Mouse (Mus musculus) midbrain, postnatal 0 days (tissue): ENCODE results near the gene Gm42906. TPM values are rescaled to one million over a fixed set of nuclear protein-coding genes. Genes with fewer than 3 reads are reported as not detected.

ENCODE experiments used
- ATAC-seq: fragments of 200-750 bp; cut with Nextera tagmentation; 2 replicates; pipeline ENCODE4 v1.8.0; 2017; ENCODE audit warnings: moderate number of reproducible peaks, mild to moderate bottlenecking, moderate TSS enrichment, moderate library complexity; ENCODE audit not compliant: low FRiP score
- DNase-seq: peaks from one replicate; pipeline ENCODE4 v3.0.0-alpha.2; 2015; ENCODE audit warnings: low spot score
- H3K27ac ChIP-seq: fragments of 300-500 bp; sonication (generic); 2 replicates; pipeline ENCODE4 v1.5.1; 2014; ENCODE audit warnings: low read depth, mild to moderate bottlenecking, low read length, mixed read lengths
- H3K27me3 ChIP-seq: fragments of 300-500 bp; sonication (generic); 2 replicates; pipeline ENCODE4 v1.6.1; 2014; ENCODE audit warnings: low read length, control low read depth, mixed read lengths; ENCODE audit not compliant: insufficient read depth
- H3K36me3 ChIP-seq: fragments of 300-500 bp; sonication (generic); 2 replicates; pipeline ENCODE4 v1.6.1; 2014; ENCODE audit warnings: low read length, control low read depth, mixed read lengths; ENCODE audit not compliant: insufficient read depth
- H3K4me1 ChIP-seq: fragments of 300-500 bp; sonication (generic); 2 replicates; pipeline ENCODE4 v1.6.1; 2014; ENCODE audit warnings: mild to moderate bottlenecking, control low read depth, antibody characterized with exemption, low read length, mixed read lengths; ENCODE audit not compliant: insufficient read depth
- H3K4me2 ChIP-seq: fragments of 300-500 bp; sonication (generic); 2 replicates; pipeline ENCODE4 v1.6.1; 2014; ENCODE audit warnings: low read depth, mild to moderate bottlenecking, low read length, mixed read lengths; ENCODE audit not compliant: poor library complexity, severe bottlenecking
- H3K4me3 ChIP-seq: fragments of 300-500 bp; sonication (generic); 2 replicates; pipeline ENCODE4 v1.5.1; 2014; ENCODE audit warnings: low read depth, mild to moderate bottlenecking, low read length, moderate library complexity
- H3K9ac ChIP-seq: fragments of 300-500 bp; sonication (generic); replicated peaks from 2 replicates; pipeline ENCODE4 v1.6.1; 2014; ENCODE audit warnings: mild to moderate bottlenecking, low read length, moderate library complexity, mixed read lengths; ENCODE audit not compliant: poor library complexity, severe bottlenecking
- H3K9me3 ChIP-seq: fragments of 300-500 bp; sonication (generic); 2 replicates; pipeline ENCODE4 v1.6.1; 2016; ENCODE audit warnings: low read length, control low read depth
- CTCF ChIP-seq: IDR thresholded peaks from 2 replicates; pipeline ENCODE4 v1.5.1; 2016; ENCODE audit warnings: antibody characterized with exemption, mild to moderate bottlenecking
- WGBS: fragments of 180-500 bp; shearing (Covaris S2); extraction: QIAGEN DNeasy Blood & Tissue Kit; methylation state at CpG from one replicate; pipeline ENCODE4 v1.1.7; 2014; 5-methylcytosine and 5-hydroxymethylcytosine counted together
- polyA plus RNA-seq: library from polyadenylated mRNA; unstranded; fragments of >200 nt; fragmentation: Nextera tagmentation; extraction: Ambion mirVana; gene quantifications from 2 replicates; pipeline ENCODE4 v1.2.1, GENCODE M21; 2015
- total RNA-seq: library from RNA; depleted of rRNA; stranded (reverse); fragments of >200 nt; gene quantifications from 2 replicates; pipeline ENCODE4 v1.2.3, GENCODE M21; 2014

Gm42906 gene
- total and polyA plus RNA-seq, 2 experiments from 2014 or later = not detected

DNA sequence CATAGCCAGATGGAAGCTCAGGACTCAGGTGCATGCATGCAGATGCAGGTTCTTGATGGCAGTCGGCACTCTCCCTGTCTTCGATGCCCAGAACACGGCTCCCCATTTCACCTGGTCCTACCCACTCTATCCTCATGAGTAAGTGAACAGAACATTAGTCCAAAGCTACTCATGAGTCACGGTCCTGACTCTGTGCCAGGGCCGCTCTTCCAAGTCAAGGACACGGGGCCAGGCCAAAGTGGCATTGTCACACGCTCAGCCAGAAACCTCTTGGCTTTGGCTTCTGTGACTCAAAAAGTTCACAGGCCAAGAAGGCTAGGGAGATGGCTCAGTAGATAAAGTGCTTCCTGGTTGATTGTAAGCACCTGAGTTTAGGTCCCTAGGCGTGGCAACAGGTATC lies 81.3 kb downstream of the Gm42906 start:
- no peak overlapping the region for H3K27ac ChIP-seq
- no peaks in the 10 kb centered on the region for H3K36me3 ChIP-seq
- TF ChIP-seq CTCF = no peak
- no peak overlapping the region for H3K4me3 ChIP-seq
- H3K9me3 ChIP-seq = no peaks in the 10 kb centered on the region
- ATAC-seq = no peak
- no peak overlapping the region for H3K9ac ChIP-seq
- DNase-seq = no peak
- no peak overlapping the region for H3K4me2 ChIP-seq
- H3K27me3 ChIP-seq = no peaks in the 10 kb centered on the region
- no peaks in the 10 kb centered on the region for H3K4me1 ChIP-seq
- WGBS = 90% methylated on average over 8 of the region's 8 CpGs

DNA sequence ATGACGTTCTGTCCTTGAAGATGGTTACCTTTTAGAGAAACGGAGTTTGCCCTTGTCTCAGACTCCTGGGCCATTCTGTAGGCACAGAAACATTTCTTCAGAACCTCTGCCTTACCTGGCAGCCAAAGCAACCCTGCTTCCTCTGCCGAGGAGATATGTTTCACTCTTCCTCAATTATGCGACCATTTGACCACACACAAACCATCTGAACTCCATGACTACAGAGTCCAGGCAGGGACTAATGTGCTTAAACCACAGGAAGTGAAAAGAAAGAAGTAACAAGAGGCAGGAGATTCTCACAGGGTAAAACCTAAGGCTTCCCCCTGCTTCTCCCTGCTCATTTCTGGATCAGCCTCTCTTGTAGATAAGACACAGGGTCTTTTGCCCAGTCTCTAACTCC lies 83.2 kb downstream of the Gm42906 start:
- no peak overlapping the region for H3K4me3 ChIP-seq
- H3K27me3 ChIP-seq = no peaks in the 10 kb centered on the region
- H3K9me3 ChIP-seq = no peaks in the 10 kb centered on the region
- 83% methylated on average over 4 of the region's 4 CpGs for WGBS
- H3K9ac ChIP-seq = no peak overlapping the region
- ATAC-seq (no peak), DNase-seq (no peak)
- no peak overlapping the region for H3K27ac ChIP-seq
- H3K4me1 ChIP-seq = no peaks in the 10 kb centered on the region
- H3K36me3 ChIP-seq = no peaks in the 10 kb centered on the region
- no peak for TF ChIP-seq CTCF
- H3K4me2 ChIP-seq = no peak overlapping the region

- Histone ChIP-seq H3K27me3 (no peaks in the 10 kb centered on the region), H3K9me3 (no peaks in the 10 kb centered on the region), H3K4me2 (no peak overlapping the region), H3K4me3 (no peak overlapping the region), H3K36me3 (no peaks in the 10 kb centered on the region), H3K27ac (no peak overlapping the region), H3K4me1 (no peaks in the 10 kb centered on the region), H3K9ac (no peak overlapping the region)
- DNase-seq (no peak), ATAC-seq (no peak)
- TF ChIP-seq CTCF = no peak
Observed at GRCm38 (mm10) chr5:151333686-151334085, 94.3 kb downstream of the Gm42906 start.

DNA sequence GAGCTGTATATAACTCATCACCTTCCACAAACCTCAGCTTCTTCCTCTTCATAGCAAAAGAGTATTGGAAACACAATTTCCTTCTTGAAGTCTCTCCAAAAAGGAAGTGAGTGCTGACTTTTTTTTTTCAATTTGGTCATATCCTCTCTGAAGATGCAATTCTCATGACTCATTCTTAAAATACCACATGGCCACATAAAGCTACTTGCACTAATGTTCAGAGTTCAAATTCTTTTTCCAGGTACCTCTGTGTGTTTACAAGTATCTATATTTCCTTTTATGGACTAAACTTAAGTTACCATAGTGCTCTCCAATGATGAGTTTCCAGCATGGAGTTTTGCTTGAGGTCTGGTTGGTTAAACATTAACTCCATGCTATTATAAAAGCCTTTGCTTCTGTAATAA lies 94.8 kb downstream of the Gm42906 start:
- no peak for TF ChIP-seq CTCF
- no peak overlapping the region for H3K27ac ChIP-seq
- no peaks in the 10 kb centered on the region for H3K4me1 ChIP-seq
- H3K27me3 ChIP-seq = no peaks in the 10 kb centered on the region
- H3K4me2 ChIP-seq = no peak overlapping the region
- no peak for DNase-seq
- no peak overlapping the region for H3K9ac ChIP-seq
- ATAC-seq = no peak
- no peaks in the 10 kb centered on the region for H3K9me3 ChIP-seq
- H3K4me3 ChIP-seq = no peak overlapping the region
- H3K36me3 ChIP-seq = no peaks in the 10 kb centered on the region

DNA sequence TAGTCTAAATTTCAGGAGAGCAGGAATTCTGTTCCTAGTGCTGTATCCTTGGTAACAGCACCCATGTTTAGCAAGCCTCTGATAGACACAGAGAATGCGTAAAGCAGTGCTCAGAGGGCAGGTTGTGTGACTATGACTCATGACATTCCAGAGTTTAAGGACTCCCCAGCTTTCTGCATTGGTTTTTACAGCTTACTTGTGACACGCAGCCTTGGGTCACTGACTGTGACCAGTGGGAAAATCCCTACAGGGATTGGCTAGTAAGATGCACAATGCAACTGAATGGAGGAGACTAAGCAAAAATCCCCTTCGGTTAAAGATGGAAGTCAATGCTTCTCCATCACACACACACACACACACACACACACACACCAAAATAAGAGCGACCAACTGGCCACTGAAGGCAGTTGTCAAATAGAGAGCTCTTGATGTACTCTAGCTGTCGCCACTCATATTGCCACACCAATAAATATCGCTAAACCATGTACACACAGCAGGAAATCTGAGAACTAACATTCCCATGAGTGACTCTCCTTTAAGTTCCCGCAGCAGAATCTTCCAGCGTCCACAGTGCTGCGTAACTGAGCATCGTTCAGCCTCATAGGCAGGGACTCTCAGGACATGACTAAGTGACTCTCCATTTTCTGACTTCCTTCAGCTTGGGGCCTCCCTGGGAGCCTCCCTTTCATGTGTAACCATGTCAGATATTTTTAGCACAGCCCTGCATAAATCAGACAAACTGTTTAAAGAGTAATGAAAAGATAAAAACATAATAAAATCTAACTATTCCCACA lies 112.0 kb downstream of the Gm42906 start:
- no peak overlapping the region for H3K4me3 ChIP-seq
- no peak overlapping the region for H3K4me2 ChIP-seq
- no peaks in the 10 kb centered on the region for H3K27me3 ChIP-seq
- H3K27ac ChIP-seq = no peak overlapping the region
- DNase-seq (no peak), ATAC-seq (peak; percentile 23; the same call in 1 of the 2 replicates)
- no peaks in the 10 kb centered on the region for H3K36me3 ChIP-seq
- no peaks in the 10 kb centered on the region for H3K9me3 ChIP-seq
- TF ChIP-seq CTCF = no peak
- no peak overlapping the region for H3K9ac ChIP-seq
- 72% methylated on average over 10 of the region's 10 CpGs for WGBS
- no peaks in the 10 kb centered on the region for H3K4me1 ChIP-seq

DNA sequence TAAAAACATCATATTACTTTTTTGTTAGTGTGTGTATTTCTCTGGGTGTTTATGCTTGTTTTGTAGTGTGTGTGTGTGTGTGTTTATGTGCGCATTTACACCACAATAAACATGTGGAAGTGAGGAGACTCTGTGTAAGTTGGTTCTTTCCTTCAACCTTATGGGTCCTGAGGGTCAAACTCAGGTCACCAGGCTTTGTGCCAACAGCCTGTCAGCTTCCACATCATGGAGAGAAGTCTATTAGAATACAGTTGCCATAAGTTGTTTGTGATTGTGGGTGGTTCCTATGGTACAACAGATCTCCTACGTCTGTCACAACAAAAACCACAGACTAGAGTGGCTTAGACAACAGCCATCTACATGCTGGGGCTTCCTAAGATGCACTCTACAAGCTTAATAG lies 127.7 kb downstream of the Gm42906 start:
- Histone ChIP-seq H3K27ac (no peak overlapping the region), H3K36me3 (no peaks in the 10 kb centered on the region), H3K9me3 (no peaks in the 10 kb centered on the region), H3K9ac (no peak overlapping the region), H3K4me1 (no peaks in the 10 kb centered on the region), H3K4me3 (no peak overlapping the region), H3K4me2 (no peak overlapping the region), H3K27me3 (no peaks in the 10 kb centered on the region)
- ATAC-seq (no peak), DNase-seq (no peak)
- WGBS = 86% methylated on average over 2 of the region's 2 CpGs
- TF ChIP-seq CTCF = no peak
